Mouse (Mus musculus): Measurements from ENCODE around the gene Rnf103. TPM values are rescaled to one million over a fixed set of nuclear protein-coding genes. Genes with fewer than 3 reads are reported as not detected.
"Not testable (repeated sequence)": the region's sequence is repeated elsewhere in the genome, so short reads cannot be mapped to it uniquely, and the experiment has no call there.

Gene Rnf103
- polyA plus RNA-seq, 1 experiment from 2014 or later = 26.5 TPM

GRCm38 (mm10) chr6:71476783-71477182, 16.9 kb upstream of the Rnf103 start:
- no peak overlapping the region for H3K27ac ChIP-seq (replicated peaks)
- H3K9me3 ChIP-seq = no peaks in the 10 kb centered on the region
- WGBS = 83% methylated on average over 5 of the region's 5 CpGs
- H3K4me1 ChIP-seq (replicated peaks) = no peaks in the 10 kb centered on the region
- H3K27me3 ChIP-seq = no peaks in the 10 kb centered on the region
- no peak overlapping the region for H3K9ac ChIP-seq
- no peaks in the 10 kb centered on the region for H3K36me3 ChIP-seq
- no peak overlapping the region for H3K4me3 ChIP-seq
- no peak for ATAC-seq (ENCODE audit: low FRiP score, low read depth)
- H3K4me2 ChIP-seq = no peak overlapping the region

- ATAC-seq (ENCODE audit: low FRiP score, low read depth); H3K9me3 ChIP-seq; H3K4me1 ChIP-seq (replicated peaks); H3K4me2 ChIP-seq; H3K9ac ChIP-seq; H3K27me3 ChIP-seq; H3K36me3 ChIP-seq; H3K4me3 ChIP-seq; H3K27ac ChIP-seq (replicated peaks): not testable (repeated sequence)
- 92% methylated on average over 10 of the region's 10 CpGs for WGBS
Measured at GRCm38 (mm10) chr6:71478816-71479568, 14.7 kb upstream of the Rnf103 start.

GRCm38 (mm10) chr6:71479588-71479987, 14.1 kb upstream of the Rnf103 start:
- H3K27me3 ChIP-seq; ATAC-seq (ENCODE audit: low FRiP score, low read depth); H3K4me1 ChIP-seq (replicated peaks); H3K36me3 ChIP-seq; H3K4me3 ChIP-seq; H3K4me2 ChIP-seq; H3K9ac ChIP-seq; H3K9me3 ChIP-seq; H3K27ac ChIP-seq (replicated peaks): not testable (repeated sequence)
- 89% methylated on average over 2 of the region's 2 CpGs for WGBS

GRCm38 (mm10) chr6:71480136-71480535, 13.6 kb upstream of the Rnf103 start:
- no peak overlapping the region for H3K27ac ChIP-seq (replicated peaks)

GRCm38 (mm10) chr6:71481136-71481535, 12.6 kb upstream of the Rnf103 start:
- Histone ChIP-seq H3K4me1 (replicated peaks) (no peaks in the 10 kb centered on the region), H3K27ac (replicated peaks) (no peak overlapping the region), H3K27me3 (no peaks in the 10 kb centered on the region), H3K36me3 (no peaks in the 10 kb centered on the region), H3K4me3 (no peak overlapping the region), H3K9ac (no peak overlapping the region), H3K4me2 (no peak overlapping the region), H3K9me3 (no peaks in the 10 kb centered on the region)
- ATAC-seq (ENCODE audit: low FRiP score, low read depth) = no peak
- 52% methylated on average over 7 of the region's 7 CpGs for WGBS

More at GRCm38 (mm10) chr6:71480136-71480535, 13.6 kb upstream of the Rnf103 start:
- Histone ChIP-seq H3K9ac (no peak overlapping the region), H3K9me3 (no peaks in the 10 kb centered on the region), H3K27me3 (no peaks in the 10 kb centered on the region), H3K4me1 (replicated peaks) (no peaks in the 10 kb centered on the region), H3K36me3 (no peaks in the 10 kb centered on the region), H3K4me2 (no peak overlapping the region), H3K4me3 (no peak overlapping the region)
- no peak for ATAC-seq (ENCODE audit: low FRiP score, low read depth)
- WGBS = 95% methylated on average over 1 of the region's 1 CpGs

GRCm38 (mm10) chr6:71485246-71485645, 8.4 kb upstream of the Rnf103 start:
- Histone ChIP-seq H3K27me3 (no peaks in the 10 kb centered on the region), H3K9ac (no peak overlapping the region), H3K4me3 (no peak overlapping the region), H3K9me3 (no peaks in the 10 kb centered on the region), H3K36me3 (no peaks in the 10 kb centered on the region), H3K4me2 (no peak overlapping the region), H3K4me1 (replicated peaks) (no peaks in the 10 kb centered on the region), H3K27ac (replicated peaks) (no peak overlapping the region)
- 85% methylated on average over 5 of the region's 5 CpGs for WGBS
- ATAC-seq (ENCODE audit: low FRiP score, low read depth) = no peak

GRCm38 (mm10) chr6:71486226-71486625, 7.5 kb upstream of the Rnf103 start:
- no peak for ATAC-seq (ENCODE audit: low FRiP score, low read depth)
- WGBS = 85% methylated on average over 2 of the region's 2 CpGs
- no peaks in the 10 kb centered on the region for H3K27me3 ChIP-seq

GRCm38 (mm10) chr6:71486867-71487266, 6.8 kb upstream of the Rnf103 start:
- Histone ChIP-seq H3K27ac (replicated peaks) (no peak overlapping the region), H3K4me2 (no peak overlapping the region), H3K9me3 (no peaks in the 10 kb centered on the region), H3K36me3 (no peaks in the 10 kb centered on the region), H3K9ac (no peak overlapping the region), H3K4me3 (no peak overlapping the region), H3K4me1 (replicated peaks) (no peaks in the 10 kb centered on the region), H3K27me3 (no peaks in the 10 kb centered on the region)
- 76% methylated on average over 1 of the region's 1 CpGs for WGBS
- no peak for ATAC-seq (ENCODE audit: low FRiP score, low read depth)

More at GRCm38 (mm10) chr6:71486226-71486625, 7.5 kb upstream of the Rnf103 start:
- Histone ChIP-seq H3K27ac (replicated peaks) (no peak overlapping the region), H3K9me3 (no peaks in the 10 kb centered on the region), H3K4me2 (no peak overlapping the region), H3K36me3 (no peaks in the 10 kb centered on the region), H3K4me1 (replicated peaks) (no peaks in the 10 kb centered on the region), H3K4me3 (no peak overlapping the region), H3K9ac (no peak overlapping the region)

GRCm38 (mm10) chr6:71487966-71488365, 5.7 kb upstream of the Rnf103 start:
- Histone ChIP-seq H3K4me3 (no peak overlapping the region), H3K9me3 (no peaks in the 10 kb centered on the region), H3K9ac (no peak overlapping the region), H3K36me3 (no peaks in the 10 kb centered on the region), H3K4me1 (replicated peaks) (no peaks in the 10 kb centered on the region), H3K27ac (replicated peaks) (no peak overlapping the region), H3K27me3 (no peaks in the 10 kb centered on the region), H3K4me2 (no peak overlapping the region)
- ATAC-seq (ENCODE audit: low FRiP score, low read depth) = no peak
- 68% methylated on average over 4 of the region's 4 CpGs for WGBS

- Histone ChIP-seq H3K9me3 (no peaks in the 10 kb centered on the region), H3K4me3 (no peak overlapping the region), H3K36me3 (no peaks in the 10 kb centered on the region), H3K27ac (replicated peaks) (no peak overlapping the region), H3K4me2 (no peak overlapping the region), H3K9ac (no peak overlapping the region), H3K4me1 (replicated peaks) (peaks cover 17% of the 10 kb centered on the region), H3K27me3 (no peaks in the 10 kb centered on the region)
- ATAC-seq (ENCODE audit: low FRiP score, low read depth) = no peak
- 46% methylated on average over 4 of the region's 4 CpGs for WGBS
Measured at GRCm38 (mm10) chr6:71492136-71492535, 1.6 kb upstream of the Rnf103 start.

- peak overlapping the region; percentile 81 for H3K4me3 ChIP-seq
- H3K4me1 ChIP-seq (replicated peaks) = peaks cover 18% of the 10 kb centered on the region
- no peaks in the 10 kb centered on the region for H3K36me3 ChIP-seq
- WGBS = 23% methylated on average over 19 of the region's 22 CpGs
- H3K4me2 ChIP-seq = peak overlapping the region; percentile 64
- no peaks in the 10 kb centered on the region for H3K27me3 ChIP-seq
- peak overlapping the region; percentile 94 for H3K9ac ChIP-seq
- peak overlapping the region; percentile 97 for H3K27ac ChIP-seq (replicated peaks)
- no peaks in the 10 kb centered on the region for H3K9me3 ChIP-seq
- no peak for ATAC-seq (ENCODE audit: low FRiP score, low read depth)
Measured at GRCm38 (mm10) chr6:71492756-71493674, 679 bp upstream of the Rnf103 start.

GRCm38 (mm10) chr6:71494341-71495020, 787 bp downstream of the Rnf103 start:
- Histone ChIP-seq H3K4me2 (peak overlapping the region; percentile 64), H3K9me3 (no peaks in the 10 kb centered on the region), H3K9ac (peak overlapping the region; percentile 94), H3K4me3 (peak overlapping the region; percentile 81), H3K27ac (replicated peaks) (peak overlapping the region; percentile 97), H3K27me3 (no peaks in the 10 kb centered on the region), H3K4me1 (replicated peaks) (peaks cover 18% of the 10 kb centered on the region), H3K36me3 (no peaks in the 10 kb centered on the region)
- peak; percentile 10 for ATAC-seq (ENCODE audit: low FRiP score, low read depth)
- WGBS = under 1% methylated on average over 46 of the region's 46 CpGs
